Mouse (Mus musculus): Measurements from ENCODE around the gene Nhs. TPM values are rescaled to one million over a fixed set of nuclear protein-coding genes. Genes with fewer than 3 reads are reported as not detected.

Nhs gene
- polyA plus RNA-seq, 2 experiments = 2.4 to 3.9 TPM

DNA sequence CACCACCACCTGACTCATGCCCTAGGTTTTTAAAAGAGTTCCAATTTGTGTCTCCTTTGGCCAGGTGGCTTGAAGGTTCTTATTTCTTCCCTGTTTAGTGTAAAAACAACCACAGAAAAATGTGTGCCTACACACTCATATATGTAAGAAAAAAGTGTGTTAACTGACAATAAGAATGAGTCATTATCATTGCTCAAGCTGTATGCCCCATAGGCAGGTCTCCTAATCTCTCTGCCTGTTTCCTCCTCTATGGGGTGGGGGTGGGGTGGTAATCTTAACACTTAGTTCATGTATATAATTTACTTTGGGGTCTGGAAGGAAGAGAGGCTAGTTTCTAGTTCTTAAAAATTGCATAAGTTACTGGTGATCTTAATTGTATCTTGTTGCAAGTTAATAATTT is 186.8 kb downstream of the Nhs start:
- no peak overlapping the region for H3K27ac ChIP-seq (replicated peaks; ENCODE audit: low read depth, low read length)
- ATAC-seq (ENCODE audit: low FRiP score, low read depth) (no peak), DNase-seq (ENCODE audit: low spot score) (no peak)
- H3K4me1 ChIP-seq (ENCODE audit: control insufficient read depth, insufficient read depth, low read length) = no peaks in the 10 kb centered on the region
- no peak overlapping the region for H3K4me2 ChIP-seq (replicated peaks; ENCODE audit: low read depth, low read length, severe bottlenecking)
- H3K4me3 ChIP-seq (replicated peaks; ENCODE audit: low read length) = no peak overlapping the region
- H3K9ac ChIP-seq (ENCODE audit: low read depth, low read length, severe bottlenecking) = no peak overlapping the region
- no peak for TF ChIP-seq POLR2A (IDR thresholded peaks at IDR 0.05; ENCODE audit: borderline replicate concordance, extremely low read depth, insufficient read depth, insufficient read length)
- H3K27me3 ChIP-seq (ENCODE audit: control insufficient read depth, insufficient read depth, low read length) = 0 out of 2 replicates have a peak, but pooled peaks cover under 1% of the 10 kb centered on the region
- no peaks in the 10 kb centered on the region for H3K9me3 ChIP-seq (ENCODE audit: control insufficient read depth, low read length)
- no peaks in the 10 kb centered on the region for H3K36me3 ChIP-seq (ENCODE audit: control insufficient read depth, insufficient read depth, low read length)

DNA sequence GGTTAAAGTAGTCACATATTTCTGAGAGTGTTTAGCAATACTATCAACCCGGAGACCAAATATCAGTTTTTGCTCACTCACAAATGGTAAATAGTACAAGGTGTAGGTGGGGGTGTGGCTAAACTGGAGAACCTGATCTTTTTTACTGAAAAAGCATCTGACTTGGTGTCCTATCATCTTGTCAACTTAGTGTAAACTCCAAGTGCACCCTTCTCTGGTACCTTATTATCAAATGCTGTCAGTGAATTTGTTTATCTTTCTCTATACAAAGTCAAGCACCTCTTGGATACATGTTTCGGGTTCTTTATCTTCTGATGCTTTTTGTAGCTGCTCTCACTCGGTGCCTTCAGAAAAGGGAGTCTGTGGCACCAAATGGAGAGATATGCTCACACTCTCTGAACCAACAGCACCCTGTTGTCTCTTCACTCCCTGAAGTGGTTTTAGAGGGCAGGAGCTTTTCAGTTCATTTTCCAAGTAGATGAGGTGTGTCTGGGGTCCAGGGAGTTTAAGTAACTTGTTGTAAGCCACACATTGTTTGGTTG is 187.5 kb downstream of the Nhs start:
- Histone ChIP-seq H3K27me3 (ENCODE audit: control insufficient read depth, insufficient read depth, low read length) (no peaks in the 10 kb centered on the region), H3K36me3 (ENCODE audit: control insufficient read depth, insufficient read depth, low read length) (no peaks in the 10 kb centered on the region), H3K9ac (ENCODE audit: low read depth, low read length, severe bottlenecking) (no peak overlapping the region), H3K27ac (replicated peaks; ENCODE audit: low read depth, low read length) (no peak overlapping the region), H3K4me3 (replicated peaks; ENCODE audit: low read length) (no peak overlapping the region), H3K9me3 (ENCODE audit: control insufficient read depth, low read length) (no peaks in the 10 kb centered on the region), H3K4me2 (replicated peaks; ENCODE audit: low read depth, low read length, severe bottlenecking) (no peak overlapping the region), H3K4me1 (ENCODE audit: control insufficient read depth, insufficient read depth, low read length) (no peaks in the 10 kb centered on the region)
- ATAC-seq (ENCODE audit: low FRiP score, low read depth) (no peak), DNase-seq (ENCODE audit: low spot score) (no peak)
- no peak for TF ChIP-seq POLR2A (IDR thresholded peaks at IDR 0.05; ENCODE audit: borderline replicate concordance, extremely low read depth, insufficient read depth, insufficient read length)
- 88% methylated on average over 3 of the region's 3 CpGs for WGBS

DNA sequence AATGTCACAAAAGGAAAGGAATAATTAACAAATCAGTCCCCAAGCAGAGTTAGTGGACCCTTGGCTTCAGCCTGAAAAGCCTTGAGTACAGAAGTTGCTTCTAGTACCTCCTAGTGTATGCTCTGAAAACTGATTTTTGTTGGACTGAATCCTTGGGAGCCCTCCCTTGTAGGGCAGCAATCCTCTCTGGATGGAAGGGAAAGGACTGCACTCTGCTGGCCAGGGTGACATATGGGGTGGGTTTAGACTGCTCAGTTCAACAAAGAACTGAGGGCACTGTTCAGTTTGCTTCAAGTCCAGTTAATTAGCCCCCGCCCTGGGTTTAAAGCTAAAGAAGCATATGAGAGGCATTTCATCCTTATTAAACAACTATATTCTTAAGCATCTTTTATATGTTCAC is 188.4 kb downstream of the Nhs start:
- H3K4me1 ChIP-seq (ENCODE audit: control insufficient read depth, insufficient read depth, low read length) = no peaks in the 10 kb centered on the region
- H3K9ac ChIP-seq (ENCODE audit: low read depth, low read length, severe bottlenecking) = no peak overlapping the region
- H3K36me3 ChIP-seq (ENCODE audit: control insufficient read depth, insufficient read depth, low read length) = no peaks in the 10 kb centered on the region
- no peak overlapping the region for H3K4me3 ChIP-seq (replicated peaks; ENCODE audit: low read length)
- no peak overlapping the region for H3K27ac ChIP-seq (replicated peaks; ENCODE audit: low read depth, low read length)
- no peaks in the 10 kb centered on the region for H3K27me3 ChIP-seq (ENCODE audit: control insufficient read depth, insufficient read depth, low read length)
- TF ChIP-seq POLR2A (IDR thresholded peaks at IDR 0.05; ENCODE audit: borderline replicate concordance, extremely low read depth, insufficient read depth, insufficient read length) = no peak
- no peaks in the 10 kb centered on the region for H3K9me3 ChIP-seq (ENCODE audit: control insufficient read depth, low read length)
- ATAC-seq (ENCODE audit: low FRiP score, low read depth) = no peak
- WGBS = 73% methylated on average over 1 of the region's 1 CpGs
- no peak overlapping the region for H3K4me2 ChIP-seq (replicated peaks; ENCODE audit: low read depth, low read length, severe bottlenecking)
- DNase-seq (ENCODE audit: low spot score) = no peak

DNA sequence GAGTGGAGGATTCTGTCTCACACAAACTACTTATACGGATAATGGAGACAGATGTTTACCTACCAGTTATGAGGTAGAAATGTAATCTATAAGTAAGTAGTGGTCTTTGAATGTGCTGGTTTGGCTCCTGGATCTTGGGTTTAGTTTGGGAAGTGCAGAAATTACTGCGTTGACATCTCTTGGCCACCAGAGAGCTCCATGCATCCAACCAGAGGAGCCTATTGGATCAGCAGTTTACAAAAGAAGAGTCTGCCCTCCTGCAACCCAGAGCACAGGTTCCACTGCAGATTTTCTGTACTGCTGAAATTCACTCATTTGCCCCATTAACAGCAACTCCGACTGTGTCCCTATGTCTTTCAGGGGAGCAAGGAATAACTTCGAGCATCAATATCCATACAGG is 191.8 kb downstream of the Nhs start:
- WGBS = 30% methylated on average over 4 of the region's 4 CpGs
- no peaks in the 10 kb centered on the region for H3K4me1 ChIP-seq (ENCODE audit: control insufficient read depth, insufficient read depth, low read length)
- no peaks in the 10 kb centered on the region for H3K36me3 ChIP-seq (ENCODE audit: control insufficient read depth, insufficient read depth, low read length)
- H3K4me3 ChIP-seq (replicated peaks; ENCODE audit: low read length) = no peak overlapping the region
- H3K4me2 ChIP-seq (replicated peaks; ENCODE audit: low read depth, low read length, severe bottlenecking) = no peak overlapping the region
- no peaks in the 10 kb centered on the region for H3K9me3 ChIP-seq (ENCODE audit: control insufficient read depth, low read length)
- no peak for TF ChIP-seq POLR2A (IDR thresholded peaks at IDR 0.05; ENCODE audit: borderline replicate concordance, extremely low read depth, insufficient read depth, insufficient read length)
- DNase-seq (ENCODE audit: low spot score) = no peak
- H3K27me3 ChIP-seq (ENCODE audit: control insufficient read depth, insufficient read depth, low read length) = no peaks in the 10 kb centered on the region
- no peak overlapping the region for H3K27ac ChIP-seq (replicated peaks; ENCODE audit: low read depth, low read length)
- ATAC-seq (ENCODE audit: low FRiP score, low read depth) = no peak
- H3K9ac ChIP-seq (ENCODE audit: low read depth, low read length, severe bottlenecking) = no peak overlapping the region

DNA sequence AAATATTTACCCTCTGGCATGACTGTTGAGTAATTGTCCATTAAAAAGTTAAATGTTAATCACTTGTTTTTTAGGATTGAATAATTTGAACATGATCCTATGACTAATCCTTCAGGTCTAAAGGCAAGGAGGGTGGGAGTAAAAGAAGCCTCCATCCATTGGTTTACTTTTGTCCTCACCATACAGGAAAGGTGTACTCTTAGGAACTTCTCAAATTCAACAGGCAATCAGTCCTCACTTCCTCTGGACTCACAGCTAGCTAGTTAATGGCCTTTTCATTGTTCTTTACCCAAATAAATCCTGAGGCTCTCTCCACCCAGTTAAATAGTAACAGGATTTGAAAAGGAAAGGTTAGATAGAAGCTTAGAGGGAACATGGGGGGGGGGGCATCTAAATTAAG is 196.2 kb downstream of the Nhs start:
- Histone ChIP-seq H3K9ac (ENCODE audit: low read depth, low read length, severe bottlenecking) (no peak overlapping the region), H3K27ac (replicated peaks; ENCODE audit: low read depth, low read length) (no peak overlapping the region), H3K4me3 (replicated peaks; ENCODE audit: low read length) (no peak overlapping the region), H3K4me2 (replicated peaks; ENCODE audit: low read depth, low read length, severe bottlenecking) (no peak overlapping the region), H3K27me3 (ENCODE audit: control insufficient read depth, insufficient read depth, low read length) (no peaks in the 10 kb centered on the region), H3K4me1 (ENCODE audit: control insufficient read depth, insufficient read depth, low read length) (0 out of 2 replicates have a peak, but pooled peaks cover 4% of the 10 kb centered on the region), H3K36me3 (ENCODE audit: control insufficient read depth, insufficient read depth, low read length) (no peaks in the 10 kb centered on the region), H3K9me3 (ENCODE audit: control insufficient read depth, low read length) (no peaks in the 10 kb centered on the region)
- DNase-seq (ENCODE audit: low spot score) = no peak
- no peak for TF ChIP-seq POLR2A (IDR thresholded peaks at IDR 0.05; ENCODE audit: borderline replicate concordance, extremely low read depth, insufficient read depth, insufficient read length)
- no peak for ATAC-seq (ENCODE audit: low FRiP score, low read depth)

DNA sequence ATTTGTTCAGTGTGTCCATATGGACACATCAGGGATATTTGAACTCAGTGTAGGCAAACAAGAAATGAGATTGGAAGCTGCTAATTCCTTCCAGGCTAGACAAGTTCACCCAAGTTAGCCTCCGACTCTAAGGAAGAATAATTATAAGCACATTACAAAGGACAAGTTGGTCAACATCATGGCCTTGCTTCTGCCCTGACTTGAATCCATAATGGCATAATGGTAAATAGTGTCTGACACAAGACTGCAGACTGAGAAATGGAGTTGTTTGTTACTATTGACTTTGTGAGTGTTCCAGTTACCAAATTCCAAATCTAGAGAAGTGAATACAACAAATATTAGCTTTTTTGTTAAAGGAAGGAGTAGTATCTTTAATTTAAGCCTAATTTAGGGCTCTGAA is 196.7 kb downstream of the Nhs start:
- ATAC-seq (ENCODE audit: low FRiP score, low read depth) = no peak
- 63% methylated on average over 1 of the region's 1 CpGs for WGBS

More for the DNA sequence above, 196.7 kb downstream of the Nhs start:
- TF ChIP-seq POLR2A (IDR thresholded peaks at IDR 0.05; ENCODE audit: borderline replicate concordance, extremely low read depth, insufficient read depth, insufficient read length) = no peak
- Histone ChIP-seq H3K4me2 (replicated peaks; ENCODE audit: low read depth, low read length, severe bottlenecking) (no peak overlapping the region), H3K4me1 (ENCODE audit: control insufficient read depth, insufficient read depth, low read length) (0 out of 2 replicates have a peak, but pooled peaks cover 4% of the 10 kb centered on the region), H3K27me3 (ENCODE audit: control insufficient read depth, insufficient read depth, low read length) (no peaks in the 10 kb centered on the region), H3K9me3 (ENCODE audit: control insufficient read depth, low read length) (no peaks in the 10 kb centered on the region), H3K27ac (replicated peaks; ENCODE audit: low read depth, low read length) (no peak overlapping the region), H3K36me3 (ENCODE audit: control insufficient read depth, insufficient read depth, low read length) (no peaks in the 10 kb centered on the region), H3K9ac (ENCODE audit: low read depth, low read length, severe bottlenecking) (no peak overlapping the region), H3K4me3 (replicated peaks; ENCODE audit: low read length) (no peak overlapping the region)
- DNase-seq (ENCODE audit: low spot score) = no peak
